Mouse (Mus musculus) heart, embryonic 11.5 days (tissue): ENCODE results near the gene Hsd17b13. TPM values are rescaled to one million over a fixed set of nuclear protein-coding genes. Genes with fewer than 3 reads are reported as not detected.
"Not testable (repeated sequence)": the region's sequence is repeated elsewhere in the genome, so short reads cannot be mapped to it uniquely, and the experiment has no call there.

Source experiments
- ATAC-seq: fragments of 200-750 bp; cut with Nextera tagmentation; replicated peaks from 2 replicates; pipeline ENCODE4 v1.8.0; 2017; ENCODE audit warnings: moderate library complexity; ENCODE audit not compliant: insufficient number of reproducible peaks, low FRiP score, low TSS enrichment
- H3K27ac ChIP-seq: fragments of 300-500 bp; sonication (generic); 2 replicates; pipeline ENCODE4 v1.5.1; 2014; ENCODE audit warnings: mild to moderate bottlenecking, low read depth, low read length
- H3K27me3 ChIP-seq: fragments of 300-500 bp; sonication (generic); 2 replicates; pipeline ENCODE4 v1.6.1; 2014; ENCODE audit warnings: mild to moderate bottlenecking, low read length, mixed read lengths; ENCODE audit not compliant: control insufficient read depth, insufficient read depth
- H3K36me3 ChIP-seq: fragments of 300-500 bp; sonication (generic); 2 replicates; pipeline ENCODE4 v1.6.1; 2014; ENCODE audit warnings: mild to moderate bottlenecking, low read length, moderate library complexity, mixed read lengths; ENCODE audit not compliant: control insufficient read depth, insufficient read depth
- H3K4me1 ChIP-seq: fragments of 300-500 bp; sonication (generic); 2 replicates; pipeline ENCODE4 v1.6.1; 2014; ENCODE audit warnings: low read length; ENCODE audit not compliant: control insufficient read depth, insufficient read depth
- H3K4me2 ChIP-seq: fragments of 300-500 bp; sonication (generic); 2 replicates; pipeline ENCODE4 v1.6.1; 2014; ENCODE audit warnings: mild to moderate bottlenecking, moderate library complexity
- H3K4me3 ChIP-seq: fragments of 300-500 bp; sonication (generic); 2 replicates; pipeline ENCODE4 v1.5.1; 2014; ENCODE audit warnings: low read depth, low read length
- H3K9ac ChIP-seq: fragments of 300-500 bp; sonication (generic); 2 replicates; pipeline ENCODE4 v1.6.1; 2014; ENCODE audit warnings: mild to moderate bottlenecking, low read depth, low read length, moderate library complexity
- H3K9me3 ChIP-seq: fragments of 300-500 bp; sonication (generic); replicated peaks from 2 replicates; pipeline ENCODE4 v1.6.1; 2016; ENCODE audit warnings: low read length; ENCODE audit not compliant: control insufficient read depth
- WGBS: fragments of 180-500 bp; shearing (Covaris S2); extraction: QIAGEN DNeasy Blood & Tissue Kit; methylation state at CpG from one replicate; pipeline ENCODE4 v1.1.7; 2014; ENCODE audit not compliant: insufficient replicate concordance; 5-methylcytosine and 5-hydroxymethylcytosine counted together
- polyA plus RNA-seq: library from polyadenylated mRNA; unstranded; fragments of >200 nt; fragmentation: Nextera tagmentation; extraction: Ambion mirVana; gene quantifications from 2 replicates; pipeline ENCODE4 v1.2.1, GENCODE M21; 2014

Hsd17b13 gene
- polyA plus RNA-seq, 1 experiment from 2014 or later: 0.20 TPM

DNA sequence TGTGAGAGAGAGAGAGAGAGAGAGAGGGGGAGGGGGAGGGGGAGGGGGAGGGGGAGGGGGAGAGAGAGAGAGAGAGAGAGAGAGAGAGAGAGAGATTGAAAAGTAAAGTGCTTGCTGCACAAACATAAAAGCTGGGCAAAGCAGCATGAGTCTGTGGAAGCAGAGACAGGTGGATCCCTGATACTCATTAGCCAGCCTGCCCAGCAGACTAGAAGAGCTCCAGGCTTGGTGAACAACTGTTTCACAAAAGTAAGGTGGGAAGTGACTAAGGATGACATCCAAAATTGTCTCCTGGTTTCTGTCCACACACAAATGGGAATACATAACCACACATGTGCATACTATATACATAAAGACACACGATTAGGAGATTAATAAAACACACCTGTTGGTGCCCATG, 37.4 kb downstream of the Hsd17b13 start:
- Histone ChIP-seq H3K27me3 (no peaks in the 10 kb centered on the region), H3K4me3 (no peak overlapping the region), H3K4me2 (no peak overlapping the region), H3K36me3 (no peaks in the 10 kb centered on the region), H3K9me3 (no peaks in the 10 kb centered on the region), H3K9ac (no peak overlapping the region), H3K4me1 (peaks cover 14% of the 10 kb centered on the region), H3K27ac (no peak overlapping the region)
- WGBS: 88% methylated on average over 1 of the region's 1 CpGs
- ATAC-seq: no peak

DNA sequence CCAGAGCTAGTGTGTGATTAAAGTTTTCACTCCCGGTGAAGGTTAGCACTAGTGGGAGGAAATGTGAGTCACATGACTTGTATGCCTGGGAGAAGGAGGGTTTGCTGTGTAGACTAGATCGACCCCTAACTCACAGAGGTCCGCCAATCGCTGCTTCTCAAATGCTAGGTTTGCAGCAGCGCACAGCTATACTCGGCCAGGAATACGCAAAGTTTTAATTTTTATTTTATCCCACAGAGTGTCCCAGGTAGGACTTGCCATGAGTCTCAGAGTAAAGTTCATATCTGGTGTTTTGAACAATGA, 37.9 kb downstream of the Hsd17b13 start:
- H3K27me3 ChIP-seq: no peaks in the 10 kb centered on the region
- no peaks in the 10 kb centered on the region for H3K36me3 ChIP-seq
- no peak overlapping the region for H3K4me2 ChIP-seq
- no peaks in the 10 kb centered on the region for H3K9me3 ChIP-seq
- no peak overlapping the region for H3K4me3 ChIP-seq
- H3K27ac ChIP-seq: no peak overlapping the region
- H3K9ac ChIP-seq: no peak overlapping the region
- WGBS: 68% methylated on average over 7 of the region's 7 CpGs
- H3K4me1 ChIP-seq: peaks cover 14% of the 10 kb centered on the region
- no peak for ATAC-seq

DNA sequence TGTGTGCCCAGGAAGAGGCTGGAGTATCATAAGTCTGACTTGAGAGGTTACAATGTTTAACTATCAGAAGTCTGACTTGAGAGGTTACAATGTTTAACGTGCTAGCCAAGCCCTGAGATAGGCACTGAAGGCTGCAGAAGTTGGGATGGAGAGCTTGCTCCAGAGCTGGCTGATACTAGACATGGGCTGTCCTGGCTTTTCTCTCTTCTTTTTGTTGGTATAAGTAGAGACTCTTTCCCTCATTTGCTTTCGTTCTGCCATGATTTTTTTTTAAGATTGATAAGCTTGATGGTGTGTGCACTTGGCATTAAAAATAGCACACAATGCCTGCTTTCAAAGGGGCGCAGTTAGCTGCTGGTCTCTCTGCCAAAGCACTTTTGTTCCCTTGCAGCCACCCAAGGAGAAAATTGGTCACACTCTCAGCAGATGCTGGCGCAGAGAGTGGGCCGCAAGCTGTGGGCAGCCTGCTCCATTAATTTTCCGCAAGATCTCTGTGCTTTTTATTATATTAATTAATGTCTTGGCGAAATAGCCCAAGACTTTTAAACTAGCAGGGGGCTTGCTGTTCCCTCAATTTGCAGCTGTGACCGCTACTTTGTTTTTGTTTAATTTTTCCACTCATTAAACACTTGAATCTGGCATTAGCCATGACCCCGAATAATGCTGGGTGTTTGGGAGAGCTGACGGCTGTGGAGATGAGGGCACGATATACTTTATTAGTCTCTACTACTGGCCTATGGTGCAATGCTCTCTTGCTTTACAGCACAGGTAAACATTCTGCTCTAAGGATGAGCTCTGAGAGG, 38.5 kb downstream of the Hsd17b13 start:
- Histone ChIP-seq H3K36me3 (no peaks in the 10 kb centered on the region), H3K27me3 (no peaks in the 10 kb centered on the region), H3K9ac (no peak overlapping the region), H3K4me1 (peaks cover 13% of the 10 kb centered on the region), H3K4me3 (no peak overlapping the region), H3K27ac (0 out of 2 replicates have a peak overlapping the region, but pooled peaks have one; percentile 12), H3K4me2 (no peak overlapping the region), H3K9me3 (no peaks in the 10 kb centered on the region)
- WGBS: 60% methylated on average over 11 of the region's 11 CpGs
- no peak for ATAC-seq

DNA sequence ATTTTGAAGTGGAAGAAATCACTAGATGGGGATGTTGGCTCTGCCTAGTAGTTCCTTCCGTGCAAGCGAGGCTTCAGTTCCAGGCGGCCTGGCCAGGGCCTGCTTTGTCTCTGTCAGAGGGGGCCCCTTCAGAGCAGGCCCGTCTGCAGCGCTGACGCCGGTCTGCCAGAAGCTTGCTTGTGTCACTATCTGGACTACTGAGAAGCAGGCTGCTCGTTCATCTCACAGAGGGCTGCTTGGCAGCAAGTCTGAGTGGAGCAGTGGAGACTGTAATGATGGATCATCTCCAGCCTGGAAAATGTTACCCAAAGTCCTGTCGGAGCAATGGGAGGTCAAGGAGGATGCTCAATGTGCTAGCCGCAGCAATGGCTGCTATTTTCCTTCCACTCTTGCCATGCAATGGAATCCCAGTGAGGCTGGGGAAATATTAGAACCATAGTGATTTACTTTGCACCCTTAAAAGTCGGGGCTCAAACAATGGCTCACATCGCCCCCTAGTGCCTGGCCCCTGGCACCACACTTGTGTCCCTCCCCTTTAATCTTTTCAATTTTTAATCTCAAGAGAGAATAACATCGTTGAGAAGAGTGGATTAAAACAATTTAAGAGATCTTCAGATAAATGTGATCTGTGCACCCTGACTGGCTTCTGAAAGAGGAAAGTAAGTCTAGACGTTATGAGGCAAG, 40.2 kb downstream of the Hsd17b13 start:
- no peaks in the 10 kb centered on the region for H3K27me3 ChIP-seq
- peaks cover 11% of the 10 kb centered on the region for H3K4me1 ChIP-seq
- 39% methylated on average over 14 of the region's 14 CpGs for WGBS
- peak; percentile 63; the same call in 1 of the 2 replicates for ATAC-seq
- no peak overlapping the region for H3K9ac ChIP-seq
- H3K27ac ChIP-seq: 0 out of 2 replicates have a peak overlapping the region, but pooled peaks have one; percentile 1
- H3K4me2 ChIP-seq: no peak overlapping the region
- no peaks in the 10 kb centered on the region for H3K36me3 ChIP-seq
- H3K9me3 ChIP-seq: 0 out of 2 replicates have a peak, but pooled peaks cover 3% of the 10 kb centered on the region
- no peak overlapping the region for H3K4me3 ChIP-seq

DNA sequence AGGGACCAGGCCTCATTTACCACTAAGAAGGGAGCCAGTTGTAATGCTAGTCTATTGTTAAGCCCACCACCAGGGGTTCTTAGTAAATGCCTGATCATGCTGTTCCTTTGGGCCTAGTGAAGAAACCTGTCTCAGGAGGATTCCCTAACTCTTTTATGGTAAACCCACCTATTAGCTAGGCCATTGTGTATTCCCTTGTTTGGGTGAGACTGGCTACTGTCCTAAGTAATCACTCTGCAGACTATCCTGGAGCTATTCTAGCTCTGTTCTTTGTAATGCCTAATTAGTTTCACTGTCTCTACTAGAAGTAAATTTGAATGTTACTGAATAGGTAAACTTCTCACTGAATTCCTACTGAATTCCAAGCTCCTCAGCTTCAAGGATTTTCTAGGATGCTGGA, 45.3 kb downstream of the Hsd17b13 start:
- not testable (repeated sequence) for H3K27me3 ChIP-seq, H3K36me3 ChIP-seq, H3K9ac ChIP-seq, H3K9me3 ChIP-seq, H3K4me2 ChIP-seq, H3K27ac ChIP-seq, H3K4me3 ChIP-seq, ATAC-seq, H3K4me1 ChIP-seq

DNA sequence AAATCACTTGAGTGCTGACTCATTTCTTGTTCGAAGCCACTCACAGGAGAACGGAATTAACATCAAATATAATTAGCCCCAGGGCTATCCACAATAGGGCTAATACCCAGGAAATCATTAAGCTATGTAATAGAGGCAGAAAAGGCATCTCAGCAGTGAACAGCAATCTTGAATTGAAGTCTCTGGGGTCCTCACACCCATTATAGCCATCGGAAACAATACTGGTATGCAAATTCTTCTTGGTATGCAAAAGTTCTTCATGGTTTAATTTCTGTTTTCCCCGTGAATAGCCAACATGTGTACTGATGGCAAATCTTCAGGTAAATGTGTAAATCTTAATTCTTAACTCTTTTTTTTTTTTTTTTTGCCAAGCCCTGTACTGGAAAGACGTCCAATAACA, 46.7 kb downstream of the Hsd17b13 start:
- no peaks in the 10 kb centered on the region for H3K36me3 ChIP-seq
- H3K9me3 ChIP-seq: 0 out of 2 replicates have a peak, but pooled peaks cover 3% of the 10 kb centered on the region
- ATAC-seq: no peak
- H3K4me3 ChIP-seq: no peak overlapping the region
- H3K27ac ChIP-seq: no peak overlapping the region
- H3K27me3 ChIP-seq: no peaks in the 10 kb centered on the region
- H3K9ac ChIP-seq: no peak overlapping the region
- no peak overlapping the region for H3K4me2 ChIP-seq
- 84% methylated on average over 5 of the region's 5 CpGs for WGBS
- H3K4me1 ChIP-seq: no peaks in the 10 kb centered on the region

DNA sequence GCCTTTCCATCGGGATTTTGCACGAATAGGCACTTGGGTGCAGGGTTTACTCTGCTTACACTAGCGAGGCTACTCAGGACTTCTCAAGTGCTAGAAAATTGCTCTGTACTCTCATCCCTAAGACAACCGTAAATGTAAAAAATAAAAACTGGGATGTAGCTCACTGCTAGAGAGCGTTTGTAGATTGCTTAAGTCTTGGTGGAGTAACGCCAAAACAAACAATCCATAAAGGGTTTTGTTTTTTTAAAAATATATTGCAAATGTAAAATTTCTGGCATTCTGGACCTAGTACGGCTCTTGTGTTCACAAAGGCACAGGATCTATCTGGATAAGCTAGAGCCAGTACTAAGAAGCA, 49.0 kb downstream of the Hsd17b13 start:
- Histone ChIP-seq H3K4me3 (no peak overlapping the region), H3K27me3 (no peaks in the 10 kb centered on the region), H3K27ac (no peak overlapping the region), H3K36me3 (no peaks in the 10 kb centered on the region), H3K9me3 (0 out of 2 replicates have a peak, but pooled peaks cover 3% of the 10 kb centered on the region), H3K9ac (no peak overlapping the region), H3K4me1 (no peaks in the 10 kb centered on the region), H3K4me2 (no peak overlapping the region)
- ATAC-seq: no peak
- WGBS: 79% methylated on average over 7 of the region's 7 CpGs

DNA sequence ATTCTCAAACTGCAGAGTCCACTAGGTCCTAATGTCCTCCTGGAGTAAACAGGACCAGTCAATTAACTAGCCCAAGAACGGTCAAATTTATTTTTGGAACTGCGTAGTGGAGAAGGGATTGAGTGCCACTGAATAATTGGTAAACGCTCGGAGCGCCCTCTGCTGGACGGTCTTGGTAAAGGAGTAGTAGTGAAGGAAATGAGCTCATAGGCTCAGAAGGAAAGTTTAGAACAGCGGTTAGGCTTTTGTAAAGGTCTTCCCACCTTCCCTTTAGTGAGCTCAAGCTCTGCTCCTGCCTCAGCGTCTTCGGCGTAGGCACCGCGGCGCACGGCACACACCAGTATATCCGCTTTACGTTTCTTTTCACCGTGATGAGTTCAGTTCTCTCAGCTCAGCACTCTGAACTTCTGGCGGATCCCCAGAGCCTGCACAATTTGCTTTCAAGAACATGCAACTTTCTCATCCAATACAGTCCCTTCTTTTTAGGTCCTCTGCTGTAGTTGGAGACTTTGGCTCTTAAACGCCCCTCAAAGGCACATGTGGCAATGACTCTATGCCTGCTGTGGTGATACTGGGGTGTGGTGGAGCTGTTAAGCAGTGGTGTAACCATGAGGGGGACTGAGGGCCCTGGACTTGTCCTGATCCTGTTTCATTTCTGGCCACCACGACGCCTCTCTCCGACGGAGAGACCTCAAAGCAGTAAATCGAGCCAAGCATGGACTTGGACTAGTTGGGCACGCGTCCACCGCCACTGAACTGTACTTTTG, 49.6 kb downstream of the Hsd17b13 start:
- Histone ChIP-seq H3K9me3 (no peaks in the 10 kb centered on the region), H3K4me1 (no peaks in the 10 kb centered on the region), H3K4me2 (peak overlapping the region; percentile 60), H3K27me3 (no peaks in the 10 kb centered on the region), H3K27ac (no peak overlapping the region), H3K36me3 (no peaks in the 10 kb centered on the region), H3K4me3 (peak overlapping the region; percentile 28), H3K9ac (peak overlapping the region; percentile 64)
- peak; percentile 57; the same call in 1 of the 2 replicates for ATAC-seq
- 22% methylated on average over 27 of the region's 27 CpGs for WGBS
